Mouse (Mus musculus): ENCODE results near the gene Fmo3. TPM values are rescaled to one million over a fixed set of nuclear protein-coding genes. Genes with fewer than 3 reads are reported as not detected.

The Fmo3 gene
- not detected in 2 replicates for polyA plus RNA-seq (2012; rRNA removed)

GRCm38 (mm10) chr1:162984428-162984827 lies at the start of gene Fmo3:
Gene Fmo3 (minus strand): TSS chr1:162984528.

GRCm38 (mm10) chr1:162937415-162937814 lies 46.9 kb downstream of the Fmo3 start, which contains the start of gene Fmo6:
Gene Fmo6 (minus strand): TSS chr1:162937515.

Other genes starting within 250 kb of the Fmo3 start
- gene Prrc2c, start 244.0 kb downstream of the Fmo3 start, polyA plus RNA-seq (2012; rRNA removed) = 20.8 and 44.8 TPM in 2 replicates
- 0.39 TPM in 1 of 2 replicates, not detected in the other for gene Fmo4, start 170.6 kb downstream of the Fmo3 start, polyA plus RNA-seq (2012; rRNA removed)
- gene Fmo1, start 117.9 kb downstream of the Fmo3 start, polyA plus RNA-seq (2012; rRNA removed) = 6.7 and 11.1 TPM in 2 replicates
- 2.8 and 4.4 TPM in 2 replicates for gene Fmo2, start 85.8 kb downstream of the Fmo3 start, polyA plus RNA-seq (2012; rRNA removed)
- gene Fmo6, start 47.0 kb downstream of the Fmo3 start, polyA plus RNA-seq (2012; rRNA removed) = not detected in 2 replicates
- not detected in 2 replicates for gene Mroh9, start 101.1 kb upstream of the Fmo3 start, polyA plus RNA-seq (2012; rRNA removed)

All from ovary, adult 2 months (tissue).